Mouse (Mus musculus): Measurements from ENCODE around the gene Cox4i2.

Gene Cox4i2

GRCm38 (mm10) chr2:152772231-152772630 is 18.3 kb downstream of the Cox4i2 start:
- no peak for DNase-seq

GRCm38 (mm10) chr2:152775357-152775756 is 21.4 kb downstream of the Cox4i2 start:
- DNase-seq = peak in 1 of 2 experiments; percentile 40

- DNase-seq = no peak
Measured at GRCm38 (mm10) chr2:152776019-152776418, 22.0 kb downstream of the Cox4i2 start.

- no peak for DNase-seq
Measured at GRCm38 (mm10) chr2:152776435-152776834, 22.5 kb downstream of the Cox4i2 start.

- no peak for DNase-seq
Measured at GRCm38 (mm10) chr2:152777081-152777480, 23.1 kb downstream of the Cox4i2 start.

GRCm38 (mm10) chr2:152780466-152780865 is 26.5 kb downstream of the Cox4i2 start:
- DNase-seq = no peak

GRCm38 (mm10) chr2:152781031-152781711 is 27.2 kb downstream of the Cox4i2 start:
- no peak for DNase-seq

- DNase-seq = no peak
Measured at GRCm38 (mm10) chr2:152782656-152783055, 28.7 kb downstream of the Cox4i2 start.

GRCm38 (mm10) chr2:152783241-152783640 is 29.3 kb downstream of the Cox4i2 start:
- no peak for DNase-seq

- DNase-seq = no peak
Measured at GRCm38 (mm10) chr2:152784640-152785039, 30.7 kb downstream of the Cox4i2 start.

GRCm38 (mm10) chr2:152785446-152786350 is 31.7 kb downstream of the Cox4i2 start:
- no peak for DNase-seq

- no peak for DNase-seq
Measured at GRCm38 (mm10) chr2:152787136-152787535, 33.2 kb downstream of the Cox4i2 start.

- DNase-seq = no peak
Measured at GRCm38 (mm10) chr2:152787543-152787942, 33.6 kb downstream of the Cox4i2 start.

GRCm38 (mm10) chr2:152788892-152789421 is 35.0 kb downstream of the Cox4i2 start:
- no peak for DNase-seq

GRCm38 (mm10) chr2:152789591-152789999 is 35.6 kb downstream of the Cox4i2 start:
- peak; percentile 22 to 32 for DNase-seq

- no peak for DNase-seq
Measured at GRCm38 (mm10) chr2:152792461-152792860, 38.5 kb downstream of the Cox4i2 start.

- no peak for DNase-seq
Measured at GRCm38 (mm10) chr2:152793381-152793780, 39.4 kb downstream of the Cox4i2 start.

GRCm38 (mm10) chr2:152794281-152794827 is 40.4 kb downstream of the Cox4i2 start:
- DNase-seq = peak; percentile 21 to 23

GRCm38 (mm10) chr2:152797589-152797988 is 43.6 kb downstream of the Cox4i2 start:
- no peak for DNase-seq

GRCm38 (mm10) chr2:152799954-152800761 is 46.2 kb downstream of the Cox4i2 start:
- no peak for DNase-seq

- no peak for DNase-seq
Measured at GRCm38 (mm10) chr2:152800762-152801113, 46.8 kb downstream of the Cox4i2 start.

GRCm38 (mm10) chr2:152802303-152802702 is 48.3 kb downstream of the Cox4i2 start:
- DNase-seq = no peak

GRCm38 (mm10) chr2:152803081-152803480 is 49.1 kb downstream of the Cox4i2 start:
- DNase-seq = no peak

All from B cell, adult 2 months (primary cell).